Mouse (Mus musculus) retina, embryonic 14.5 days (tissue): ENCODE data around the gene Gpsm1.

Source experiments
- DNase-seq: peaks from one replicate; pipeline ENCODE4 v3.0.0-alpha.2; 2015; ENCODE audit warnings: low spot score

Gene Gpsm1

GRCm38 (mm10) chr2:26341510-26341981, 26.2 kb downstream of the Gpsm1 start:
- DNase-seq, result no peak

- no peak for DNase-seq
Measured at GRCm38 (mm10) chr2:26342044-26342443, 26.7 kb downstream of the Gpsm1 start.

GRCm38 (mm10) chr2:26342609-26343490, 27.5 kb downstream of the Gpsm1 start:
- no peak for DNase-seq

- no peak for DNase-seq
Measured at GRCm38 (mm10) chr2:26348241-26348640, 32.9 kb downstream of the Gpsm1 start.

GRCm38 (mm10) chr2:26351358-26352290, 36.3 kb downstream of the Gpsm1 start, which contains the start of gene Dnlz:
Gene Dnlz, minus strand, starts transcription at chr2:26352110.
- peak; percentile 95 for DNase-seq

GRCm38 (mm10) chr2:26352291-26352910, 37.1 kb downstream of the Gpsm1 start:
- DNase-seq, result no peak

- no peak for DNase-seq
Measured at GRCm38 (mm10) chr2:26353066-26353980, 38.0 kb downstream of the Gpsm1 start.

GRCm38 (mm10) chr2:26354401-26354800, 39.1 kb downstream of the Gpsm1 start:
- no peak for DNase-seq

GRCm38 (mm10) chr2:26356231-26356630, 40.9 kb downstream of the Gpsm1 start:
- no peak for DNase-seq

GRCm38 (mm10) chr2:26356678-26357077, 41.4 kb downstream of the Gpsm1 start:
- no peak for DNase-seq

- no peak for DNase-seq
Measured at GRCm38 (mm10) chr2:26357484-26357883, 42.2 kb downstream of the Gpsm1 start.

GRCm38 (mm10) chr2:26358667-26359320, 43.5 kb downstream of the Gpsm1 start:
- no peak for DNase-seq

- DNase-seq, result no peak
Measured at GRCm38 (mm10) chr2:26359983-26360382, 44.7 kb downstream of the Gpsm1 start.

GRCm38 (mm10) chr2:26360772-26361171, 45.5 kb downstream of the Gpsm1 start, which contains the start of gene Card9:
Gene Card9, minus strand, starts transcription at chr2:26360918.
- no peak for DNase-seq

- DNase-seq, result no peak
Measured at GRCm38 (mm10) chr2:26362991-26363390, 47.7 kb downstream of the Gpsm1 start.

GRCm38 (mm10) chr2:26363481-26363880, 48.2 kb downstream of the Gpsm1 start:
- no peak for DNase-seq

GRCm38 (mm10) chr2:26364738-26365465, 49.6 kb downstream of the Gpsm1 start:
- DNase-seq, result no peak

GRCm38 (mm10) chr2:26367911-26368310, 52.6 kb downstream of the Gpsm1 start:
- no peak for DNase-seq

GRCm38 (mm10) chr2:26368572-26368971, 53.3 kb downstream of the Gpsm1 start:
- no peak for DNase-seq

GRCm38 (mm10) chr2:26372396-26372795, 57.1 kb downstream of the Gpsm1 start:
- no peak for DNase-seq
